Mouse (Mus musculus) bone marrow macrophage, adult 2 months (primary cell): ENCODE data around the gene Olfr1364.

ENCODE experiments used
- CTCF ChIP-seq: IDR thresholded peaks from 2 replicates; pipeline ENCODE4 v1.5.1; 2012; ENCODE audit warnings: low read depth, mild to moderate bottlenecking, low read length, moderate library complexity
- POLR2A ChIP-seq: IDR thresholded peaks from 2 replicates; pipeline ENCODE4 v1.6.1; 2012; ENCODE audit warnings: mild to moderate bottlenecking, low read depth, low read length, borderline replicate concordance

- TF ChIP-seq CTCF = no peak
- TF ChIP-seq POLR2A = no peak
Observed at GRCm38 (mm10) chr13:21581659-21582058, at the start of gene Olfr1364.
